Mouse (Mus musculus): ENCODE measurements around the gene Gmip.

DNA sequence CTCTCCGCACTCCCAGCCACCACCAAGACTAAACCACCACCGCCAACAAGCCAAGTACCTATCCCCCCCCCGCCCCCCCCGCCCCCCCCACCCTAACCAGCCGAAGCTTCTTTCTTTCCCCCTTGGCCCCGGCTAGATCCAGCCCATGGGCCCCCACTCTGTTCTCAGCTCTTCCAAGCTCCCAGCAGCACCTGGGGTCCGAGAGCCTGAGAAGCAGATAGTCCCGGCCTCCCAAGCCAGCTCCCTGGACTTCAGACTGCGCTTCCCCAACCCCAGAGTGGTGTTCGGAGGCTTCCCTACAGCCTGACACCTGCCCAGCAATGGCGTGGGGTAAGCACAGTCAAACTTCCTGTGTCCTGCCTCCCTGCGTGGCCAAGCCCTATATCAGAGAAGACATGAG, 31.4 kb upstream of the Gmip start:
- TF ChIP-seq CTCF (IDR thresholded peaks at IDR 0.05; ENCODE audit: control insufficient read depth, insufficient read depth, insufficient read length), result no peak
- no peak for TF ChIP-seq CEBPB (IDR thresholded peaks at IDR 0.05; ENCODE audit: low read depth)
- TF ChIP-seq USF1 (IDR thresholded peaks at IDR 0.05; ENCODE audit: low read depth), result no peak
- TF ChIP-seq MAX (IDR thresholded peaks at IDR 0.05), result no peak
- no peak for TF ChIP-seq MYOD1 (IDR thresholded peaks at IDR 0.05; ENCODE audit: control insufficient read depth, insufficient read length, low read depth)
